Mouse (Mus musculus) adrenal gland, adult 2 months (tissue): Measurements from ENCODE around the gene Gm9936. TPM values are rescaled to one million over a fixed set of nuclear protein-coding genes. Genes with fewer than 3 reads are reported as not detected.
"Not testable (repeated sequence)": the region's sequence is repeated elsewhere in the genome, so short reads cannot be mapped to it uniquely, and the experiment has no call there.

Source experiments
- DNase-seq: peaks from one replicate; pipeline ENCODE4 v3.0.0; 2021
- long read RNA-seq: library from polyadenylated mRNA; stranded (forward); transcript quantifications from one replicate; pipeline ENCODE4 v2.0.0, GENCODE M21; 2021
- polyA plus RNA-seq: library from polyadenylated mRNA; depleted of rRNA; stranded (reverse); fragments of >200 nt; gene quantifications from 2 replicates; pipeline ENCODE4 v1.2.3, GENCODE M21; 2012; rRNA removed
- total RNA-seq, 2 experiments: library from RNA; stranded (reverse); gene quantifications; 2 replicates each; pipeline ENCODE4 v1.2.3; 2021

The Gm9936 gene
- total RNA-seq (not detected), polyA plus RNA-seq (not detected in 2 replicates)
- long read RNA-seq = 0 reads

DNA sequence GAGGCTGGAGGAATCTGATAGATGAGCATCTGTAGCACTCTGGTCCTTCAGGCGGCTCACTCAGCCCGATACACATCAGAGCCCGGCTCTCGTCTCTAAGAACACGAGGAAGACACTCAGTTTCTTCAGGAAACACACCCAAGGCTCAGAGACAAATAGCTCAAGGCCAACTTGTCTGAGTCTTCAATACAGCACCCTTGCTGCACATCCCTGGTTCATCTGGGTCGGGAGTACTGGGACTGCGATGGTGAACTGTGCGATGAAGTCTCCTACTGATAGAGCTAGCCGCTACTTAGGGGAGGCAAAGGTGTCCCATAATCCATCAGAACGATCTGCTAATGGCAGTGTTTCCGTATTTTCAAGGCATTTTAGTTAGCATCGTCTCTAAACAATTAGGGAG lies at the start of gene Gm9936:
Gene Gm9936 (minus strand): TSS at position 101 of the 400 bp plus-strand sequence.
- no peak for DNase-seq

DNA sequence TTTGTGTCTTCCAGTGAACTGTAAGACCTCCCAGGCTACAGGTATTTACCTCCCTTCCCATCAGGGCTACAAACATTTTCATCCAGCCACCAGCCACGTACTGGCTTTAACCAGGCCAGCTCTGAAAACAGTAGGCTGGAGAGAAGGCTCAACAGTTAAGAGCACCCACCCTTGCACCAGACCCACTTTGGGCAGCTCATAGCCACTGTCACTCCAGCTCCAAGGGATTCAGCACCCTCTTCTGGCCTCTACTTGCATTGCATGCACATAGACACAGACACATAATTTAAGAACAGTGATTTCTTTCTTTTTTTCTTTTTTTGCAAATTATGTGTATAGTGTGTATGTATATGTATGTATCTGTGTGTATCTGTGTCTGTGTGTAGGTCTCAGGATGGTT lies 43.9 kb upstream of the Gm9936 start:
- peak; percentile 26 for DNase-seq

DNA sequence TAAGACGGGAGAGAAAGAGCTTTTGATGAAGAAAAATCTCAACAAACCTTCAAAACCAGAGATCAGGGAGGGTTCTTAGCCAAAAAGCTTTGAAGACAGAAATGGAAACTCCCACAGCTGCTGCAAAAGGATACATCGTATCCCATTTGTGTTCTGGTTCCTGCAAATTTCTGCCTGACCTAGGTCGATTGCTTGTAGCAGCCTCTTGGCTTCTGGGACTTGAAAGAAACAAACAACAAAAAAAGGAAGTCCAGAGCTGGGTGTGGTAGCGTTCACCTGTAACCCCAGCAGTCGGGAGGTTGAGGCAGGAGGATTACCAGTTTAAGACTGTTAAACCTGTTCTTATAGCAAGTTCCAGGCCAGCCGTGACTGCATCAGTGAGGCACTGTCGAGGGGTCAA lies 40.4 kb upstream of the Gm9936 start:
- DNase-seq = no peak

GRCm38 (mm10) chr5:114897374-114897793 lies 38.9 kb upstream of the Gm9936 start:
- DNase-seq = peak; percentile 46

GRCm38 (mm10) chr5:114896688-114897373 lies 38.3 kb upstream of the Gm9936 start, which contains the start of gene Oasl2:
Gene Oasl2, plus strand, starts transcription at chr5:114896936.
- DNase-seq = no peak

- DNase-seq = no peak
These were observed 37.1 kb upstream of the Gm9936 start for GRCm38 (mm10) chr5:114895542-114895941.

GRCm38 (mm10) chr5:114888995-114889394 lies 30.5 kb upstream of the Gm9936 start:
- DNase-seq = no peak

GRCm38 (mm10) chr5:114886801-114887200 lies 28.3 kb upstream of the Gm9936 start:
- DNase-seq = no peak

DNA sequence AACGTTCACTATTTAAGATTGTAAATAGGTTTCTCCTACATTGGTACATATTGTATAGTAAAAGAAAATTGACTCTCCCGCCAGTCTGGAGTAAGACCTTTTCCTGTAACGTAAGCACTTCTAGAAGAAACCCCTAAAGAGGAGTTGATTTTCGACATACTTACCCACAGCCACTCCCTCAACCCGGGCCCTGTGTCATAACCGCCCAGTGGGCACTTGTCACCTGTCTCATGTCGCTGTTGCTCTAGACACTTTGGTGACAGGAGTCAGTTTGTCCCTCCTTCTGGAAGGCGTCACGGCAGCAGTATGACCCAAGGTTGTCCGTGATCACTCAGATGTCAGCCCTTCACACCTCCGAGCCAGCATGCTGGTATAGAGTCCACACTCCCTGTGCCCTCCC lies 24.5 kb upstream of the Gm9936 start:
- DNase-seq = no peak

DNA sequence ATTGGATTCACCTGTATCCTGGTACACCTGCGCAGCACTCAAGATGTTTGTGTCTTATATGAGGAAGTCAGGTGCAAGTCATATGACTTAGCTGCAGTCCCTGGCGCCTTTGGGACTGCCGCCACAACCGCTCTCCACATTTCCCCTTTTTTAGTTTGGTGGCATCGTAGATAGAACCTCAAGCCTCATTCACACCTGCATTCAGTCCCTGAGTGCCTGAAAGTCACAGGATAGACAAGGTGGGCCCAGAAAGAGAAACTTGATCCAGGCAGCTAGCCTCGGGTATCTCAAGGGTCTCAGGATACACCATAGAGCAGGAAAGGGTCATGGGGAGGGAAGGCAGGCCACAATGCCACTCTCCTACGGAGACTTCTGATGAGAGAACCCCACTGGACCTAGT lies 23.8 kb upstream of the Gm9936 start:
- not testable (repeated sequence) for DNase-seq

DNA sequence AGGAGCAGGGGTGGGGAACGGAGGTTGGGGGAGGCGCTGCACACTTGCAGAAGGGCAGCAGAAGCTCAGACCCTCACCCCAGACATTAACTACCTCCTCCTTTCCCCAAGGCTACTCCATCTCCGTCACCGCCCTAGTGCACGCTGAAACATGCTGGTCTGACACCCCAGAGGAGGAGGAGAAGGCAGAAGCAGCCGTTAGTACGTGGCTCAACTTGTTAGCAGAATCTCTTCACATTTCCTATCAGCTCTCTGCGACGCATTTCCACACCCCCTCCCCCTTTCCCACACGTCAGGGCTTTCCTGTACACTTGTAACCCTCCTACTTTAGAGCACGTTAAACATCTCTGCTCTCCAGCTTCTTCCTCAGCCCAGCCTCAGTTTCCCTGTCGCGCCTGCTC lies 20.9 kb upstream of the Gm9936 start:
- DNase-seq = no peak

DNA sequence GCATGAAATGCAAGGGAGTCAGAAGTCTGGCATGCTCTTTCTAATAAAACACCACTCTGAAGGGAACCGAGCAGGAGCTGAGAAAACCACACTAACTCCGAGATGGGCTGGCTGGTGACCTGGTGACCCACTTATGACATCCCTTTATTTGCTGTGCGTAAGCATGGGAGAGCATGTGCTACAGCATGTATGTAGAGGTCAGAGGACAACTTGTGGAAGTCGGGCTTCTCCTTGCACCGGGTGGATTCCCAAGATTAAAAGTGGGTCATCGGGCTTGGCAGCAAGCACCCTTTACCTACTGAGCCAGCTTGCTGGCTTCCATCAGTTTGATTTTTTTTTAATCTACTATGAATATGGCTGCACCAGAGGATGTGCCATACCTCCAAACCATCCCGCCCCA lies 19.0 kb upstream of the Gm9936 start:
- DNase-seq = no peak

GRCm38 (mm10) chr5:114876331-114876730 lies 17.8 kb upstream of the Gm9936 start:
- no peak for DNase-seq

GRCm38 (mm10) chr5:114875858-114876257 lies 17.4 kb upstream of the Gm9936 start:
- peak; percentile 18 for DNase-seq

- DNase-seq = no peak
These were observed 6.8 kb upstream of the Gm9936 start for GRCm38 (mm10) chr5:114865279-114865678.

DNA sequence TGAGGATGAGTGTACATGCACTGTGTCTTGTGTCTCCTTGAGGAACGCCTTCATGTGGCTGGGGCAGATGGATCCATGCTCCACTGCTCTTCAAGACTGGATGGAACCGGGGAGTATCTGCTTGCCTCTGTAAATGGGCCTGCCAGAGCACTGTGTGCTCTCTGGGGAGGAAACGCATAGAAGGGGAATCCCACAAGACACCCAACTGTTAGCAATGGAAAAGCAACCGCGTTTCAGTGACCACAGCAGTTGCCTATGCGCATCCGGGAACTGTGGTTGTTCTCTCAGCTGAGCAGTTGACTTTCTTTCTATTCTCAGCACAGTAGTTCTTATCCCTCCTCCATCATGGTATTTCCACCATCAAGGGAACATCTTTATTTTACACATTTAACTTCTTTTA lies 6.3 kb upstream of the Gm9936 start:
- no peak for DNase-seq

DNA sequence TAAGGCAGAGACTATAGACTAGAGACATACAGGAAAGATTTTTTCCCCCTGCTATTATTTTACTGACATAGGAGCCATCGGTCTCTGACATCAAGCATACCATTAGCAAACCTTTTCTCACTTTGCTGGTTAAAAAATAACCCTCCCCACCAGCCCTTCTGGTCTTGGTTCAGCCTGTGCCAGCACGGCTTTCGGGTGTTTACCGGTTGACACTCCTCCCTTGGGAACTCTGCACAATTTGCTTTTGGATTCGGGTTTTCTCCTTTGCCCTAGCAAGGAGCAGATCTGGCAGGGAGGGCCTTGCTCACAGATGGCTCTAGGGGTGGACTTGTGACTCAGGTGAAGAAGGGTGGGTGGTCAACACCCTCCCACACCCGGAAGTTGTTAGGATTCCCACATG lies 3.2 kb upstream of the Gm9936 start:
- no peak for DNase-seq

GRCm38 (mm10) chr5:114859253-114859652 lies 771 bp upstream of the Gm9936 start:
- peak; percentile 66 for DNase-seq

DNA sequence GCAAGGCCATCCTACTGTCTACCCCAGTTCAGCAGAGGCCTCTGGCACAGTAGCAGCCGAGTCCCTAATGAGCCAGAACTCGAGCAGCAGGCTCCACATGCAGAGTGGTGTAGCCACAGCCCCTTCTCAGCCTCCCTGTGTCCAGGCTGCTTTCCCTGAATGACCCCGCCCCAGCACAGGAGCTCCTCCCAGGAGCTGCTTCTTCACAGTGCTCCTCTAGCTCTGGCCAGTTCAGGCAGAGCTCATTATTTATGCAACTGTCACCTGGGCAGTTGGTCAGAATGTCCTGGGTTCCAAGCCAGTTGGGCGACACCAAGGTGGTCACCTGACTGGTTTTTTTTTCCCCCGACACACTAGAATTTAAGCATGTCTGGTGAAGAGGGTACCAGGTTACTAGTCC lies 5.1 kb downstream of the Gm9936 start, which contains the start of gene 4930519G04Rik:
Gene 4930519G04Rik (plus strand): TSS at position 301 of the 400 bp plus-strand sequence.
- DNase-seq = not testable (repeated sequence)

- no peak for DNase-seq
These were observed 6.8 kb downstream of the Gm9936 start for GRCm38 (mm10) chr5:114851565-114852236.

- not testable (repeated sequence) for DNase-seq
These were observed 14.1 kb downstream of the Gm9936 start for GRCm38 (mm10) chr5:114844371-114844770.

DNA sequence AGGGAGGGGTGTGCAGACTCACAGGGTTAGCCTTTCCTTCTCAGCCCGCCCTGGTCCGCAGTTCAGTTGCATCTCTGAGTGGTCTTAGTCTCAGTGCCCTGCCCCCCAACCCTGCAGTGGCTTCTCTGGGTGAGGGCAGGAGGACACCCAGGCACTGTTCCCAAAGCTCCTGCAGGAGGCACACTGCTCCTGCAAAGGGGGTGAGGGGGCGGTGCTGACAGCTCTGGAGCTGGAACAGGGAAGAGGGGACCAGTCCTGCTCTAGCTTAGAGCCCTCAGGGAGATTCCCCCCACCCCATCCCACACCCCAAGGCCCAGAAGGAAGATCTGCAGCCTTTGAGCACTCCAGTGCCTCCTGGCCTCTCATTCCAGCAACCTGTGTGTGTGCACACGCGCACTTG lies 15.8 kb downstream of the Gm9936 start:
- no peak for DNase-seq

DNA sequence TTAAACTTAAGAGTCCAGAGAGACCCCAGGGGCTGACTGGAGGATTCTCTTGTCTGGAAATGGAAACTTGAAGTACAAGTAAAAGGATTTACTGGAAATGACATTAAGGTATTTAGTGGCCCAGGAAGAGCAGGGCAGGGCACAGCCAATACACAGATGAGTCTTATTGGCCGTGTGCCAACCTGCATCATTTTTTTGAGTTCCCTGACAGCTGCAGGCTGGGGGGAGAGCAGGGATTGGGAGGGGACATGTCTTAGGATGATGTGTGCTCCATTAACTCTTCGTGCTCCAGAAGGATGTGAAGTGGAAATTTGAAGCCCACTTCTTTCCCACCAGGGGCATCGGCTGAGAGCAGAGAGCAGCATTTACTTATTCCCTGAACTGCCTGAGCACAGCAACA lies 16.3 kb downstream of the Gm9936 start:
- DNase-seq = not testable (repeated sequence)
